ENCODE assay signal across 14 mouse cellular contexts in the genomic region with DNA sequence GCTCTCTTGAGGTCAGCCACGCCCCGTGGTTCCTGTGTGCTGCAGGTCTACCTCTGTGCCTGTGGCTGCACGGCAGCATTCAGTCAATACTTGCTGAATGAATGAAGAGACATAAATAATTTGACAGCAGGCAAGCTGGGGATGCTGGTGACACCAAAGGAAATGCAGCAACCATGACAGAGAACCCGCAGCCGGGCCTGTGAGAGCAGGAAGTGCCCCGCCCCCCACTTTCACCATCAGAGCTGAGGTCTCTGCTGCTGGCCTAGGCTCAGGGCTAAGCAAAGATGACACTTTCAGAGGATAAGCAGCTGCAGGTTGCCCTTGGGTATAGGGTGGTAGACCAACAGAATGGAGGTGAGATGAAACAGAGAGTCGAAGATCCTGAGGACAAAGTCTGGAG. TPM values are rescaled to one million over a fixed set of nuclear protein-coding genes. Genes with fewer than 3 reads are reported as not detected.
A peak's percentile ranks its signal among the peaks of the same experiment; 100 is the strongest.
DNase-seq lines count a peak whose midpoint lies in the region; ATAC-seq and TF ChIP-seq lines count a peak whose summit lies in the region.
"Had no signal": no experiment of that assay in that cellular context is flagged by ENCODE, and none has a peak within 500 bp of the region (broad histone marks: within the 10 kb centered on the region; RNA-seq: fewer than 3 reads in every experiment).

No protein-coding gene starts in this region.

- peak overlapping the region; percentile 45; the same call in 1 of the 2 replicates for H3K27ac ChIP-seq in liver, postnatal 0 days (ENCODE audit: low read depth)
- H3K27ac ChIP-seq in liver, embryonic 11.5 days (ENCODE audit: low read depth, low read length): no peak overlapping the region
- H3K27ac ChIP-seq in heart, embryonic 11.5 days (ENCODE audit: low read depth, low read length): no peak overlapping the region
- no peak overlapping the region for H3K27ac ChIP-seq in hindbrain, postnatal 0 days
- H3K27ac ChIP-seq: embryonic facial prominence, embryonic 13.5 days; heart, adult 2 months; hindbrain, embryonic 14.5 days; kidney, embryonic 15.5 days had no signal

- no peak overlapping the region for H3K4me3 ChIP-seq in liver, postnatal 0 days (ENCODE audit: low read depth, low read length)
- no peak overlapping the region for H3K4me3 ChIP-seq in liver, embryonic 11.5 days (ENCODE audit: low read depth, low read length)
- H3K4me3 ChIP-seq in heart, embryonic 11.5 days (ENCODE audit: low read depth, low read length): no peak overlapping the region
- no peak overlapping the region for H3K4me3 ChIP-seq in hindbrain, postnatal 0 days (ENCODE audit: low read length)
- H3K4me3 ChIP-seq: embryonic facial prominence, embryonic 13.5 days; heart, adult 2 months; kidney, embryonic 15.5 days had no signal

- TF ChIP-seq CTCF in liver, postnatal 0 days (IDR thresholded peaks at IDR 0.05; ENCODE audit: low read depth): no peak
- TF ChIP-seq CTCF in hindbrain, postnatal 0 days (IDR thresholded peaks at IDR 0.05; ENCODE audit: low read depth): no peak

- H3K9ac ChIP-seq in liver, postnatal 0 days (replicated peaks): no peak overlapping the region
- H3K9ac ChIP-seq in liver, embryonic 11.5 days (ENCODE audit: low read depth, low read length): no peak overlapping the region
- H3K9ac ChIP-seq in heart, embryonic 11.5 days (ENCODE audit: low read depth, low read length): no peak overlapping the region
- no peak overlapping the region for H3K9ac ChIP-seq in hindbrain, postnatal 0 days (replicated peaks; ENCODE audit: low read length)
- H3K9ac ChIP-seq: embryonic facial prominence, embryonic 13.5 days; forebrain, postnatal 0 days; hindbrain, embryonic 14.5 days; kidney, embryonic 15.5 days had no signal

- no peak for TF ChIP-seq EP300 in liver, postnatal 0 days (IDR thresholded peaks at IDR 0.05; ENCODE audit: low read depth)

- ATAC-seq in liver, postnatal 0 days: peak; percentile 45; the same call in 1 of the 2 replicates
- no peak for ATAC-seq in liver, embryonic 11.5 days (replicated peaks; ENCODE audit: low FRiP score)
- peak; percentile 47 for ATAC-seq in CD4-positive, CD25-positive, alpha-beta regulatory T cell, adult 4 months
- peak; percentile 82 for ATAC-seq in granulocyte monocyte progenitor cell, adult 5-6 weeks (replicated peaks; ENCODE audit: poor library complexity, severe bottlenecking)
- ATAC-seq in heart, embryonic 11.5 days (replicated peaks; ENCODE audit: insufficient number of reproducible peaks, low FRiP score, low TSS enrichment): no peak
- ATAC-seq in hindbrain, postnatal 0 days: no peak
- ATAC-seq: forebrain, postnatal 0 days had no signal

- no peaks in the 10 kb centered on the region for H3K9me3 ChIP-seq in liver, postnatal 0 days (ENCODE audit: low read length)
- no peaks in the 10 kb centered on the region for H3K9me3 ChIP-seq in liver, embryonic 11.5 days (ENCODE audit: control insufficient read depth, low read length)
- H3K9me3 ChIP-seq in heart, embryonic 11.5 days (replicated peaks; ENCODE audit: control insufficient read depth, low read length): no peaks in the 10 kb centered on the region
- H3K9me3 ChIP-seq in hindbrain, postnatal 0 days (ENCODE audit: low read length): no peaks in the 10 kb centered on the region
- H3K9me3 ChIP-seq: embryonic facial prominence, embryonic 13.5 days; G1E; kidney, embryonic 15.5 days had no signal

- WGBS in liver, postnatal 0 days (ENCODE audit: insufficient replicate concordance): 23% methylated on average over 7 of the region's 7 CpGs
- WGBS in liver, embryonic 11.5 days: 35% methylated on average over 7 of the region's 7 CpGs
- 44% methylated on average over 7 of the region's 7 CpGs for WGBS in heart, embryonic 11.5 days (ENCODE audit: insufficient replicate concordance)
- WGBS in hindbrain, postnatal 0 days: 50% methylated on average over 7 of the region's 7 CpGs

- H3K4me1 ChIP-seq in liver, postnatal 0 days (ENCODE audit: insufficient read depth): no peaks in the 10 kb centered on the region; the same call in 1 of the 2 replicates
- H3K4me1 ChIP-seq in liver, embryonic 11.5 days (replicated peaks; ENCODE audit: control insufficient read depth, insufficient read depth, low read length): peaks cover 5% of the 10 kb centered on the region; the same call in 1 of the 2 replicates
- H3K4me1 ChIP-seq in heart, embryonic 11.5 days (ENCODE audit: control insufficient read depth, insufficient read depth, low read length): peaks cover 8% of the 10 kb centered on the region
- no peaks in the 10 kb centered on the region for H3K4me1 ChIP-seq in hindbrain, postnatal 0 days (ENCODE audit: insufficient read depth, low read length)

- H3K36me3 ChIP-seq in liver, postnatal 0 days (replicated peaks; ENCODE audit: insufficient read depth, low read length): no peaks in the 10 kb centered on the region
- no peaks in the 10 kb centered on the region for H3K36me3 ChIP-seq in liver, embryonic 11.5 days (ENCODE audit: control insufficient read depth, insufficient read depth, low read length)
- H3K36me3 ChIP-seq in heart, embryonic 11.5 days (ENCODE audit: control insufficient read depth, insufficient read depth, low read length): no peaks in the 10 kb centered on the region
- no peaks in the 10 kb centered on the region for H3K36me3 ChIP-seq in hindbrain, postnatal 0 days (ENCODE audit: insufficient read depth, low read length)
- H3K36me3 ChIP-seq: embryonic facial prominence, embryonic 13.5 days; G1E; kidney, embryonic 15.5 days had no signal

- H3K27me3 ChIP-seq in liver, postnatal 0 days (ENCODE audit: insufficient read depth, low read length): no peaks in the 10 kb centered on the region
- no peaks in the 10 kb centered on the region for H3K27me3 ChIP-seq in liver, embryonic 11.5 days (replicated peaks; ENCODE audit: control insufficient read depth, insufficient read depth, low read length)
- peaks cover 13% of the 10 kb centered on the region for H3K27me3 ChIP-seq in heart, embryonic 11.5 days (ENCODE audit: control insufficient read depth, insufficient read depth, low read length)
- H3K27me3 ChIP-seq in hindbrain, postnatal 0 days (ENCODE audit: insufficient read depth, low read length): no peaks in the 10 kb centered on the region
- H3K27me3 ChIP-seq: embryonic facial prominence, embryonic 13.5 days had no signal

- H3K4me2 ChIP-seq in liver, postnatal 0 days (ENCODE audit: low read depth, low read length): peak overlapping the region; percentile 26; the same call in 1 of the 2 replicates
- H3K4me2 ChIP-seq in liver, embryonic 11.5 days: no peak overlapping the region
- H3K4me2 ChIP-seq in heart, embryonic 11.5 days: no peak overlapping the region
- no peak overlapping the region for H3K4me2 ChIP-seq in hindbrain, postnatal 0 days (ENCODE audit: low read depth, low read length)
- H3K4me2 ChIP-seq: embryonic facial prominence, embryonic 13.5 days; hindbrain, embryonic 14.5 days had no signal

- peak; percentile 67 for DNase-seq in liver, postnatal 0 days
- no peak for DNase-seq in liver, embryonic 11.5 days (ENCODE audit: low spot score)
- peak; percentile 21 to 29 for DNase-seq in thymus, adult 18-20 months
- no peak for DNase-seq in gastrocnemius, postnatal 25 days
- DNase-seq in hindbrain, postnatal 0 days (ENCODE audit: low spot score): no peak
- DNase-seq: forebrain, postnatal 0 days; heart, adult 2 months had no signal

RNA-seq across cellular contexts. Expression of a gene that starts 58.8 kb away (rescaled TPM):
- polyA plus RNA-seq in liver, postnatal 0 days (2015; fragmentation: Nextera tagmentation; extraction: Ambion mirVana): not detected in 2 replicates
- not detected in 2 replicates for polyA plus RNA-seq in liver, embryonic 11.5 days (2014; fragmentation: Nextera tagmentation; extraction: Ambion mirVana)
- polyA plus RNA-seq in CD4-positive, CD25-positive, alpha-beta regulatory T cell, adult 4 months (2017; shearing (Covaris generic)): under 1 TPM in 1 of 2 experiments, not detected in 1; 0.15 TPM
- total RNA-seq in granulocyte monocyte progenitor cell, adult 5-6 weeks (2014; fragmentation: Nextera tagmentation): not detected in 2 replicates
- total RNA-seq in granulocyte monocyte progenitor cell, adult 5-6 weeks (2017): not detected in 2 replicates
- total RNA-seq in gastrocnemius, postnatal 25 days (2021): 1 to 10 TPM; 1.7 to 2.3 TPM
- 0.10 and 0.20 TPM in 2 replicates for polyA plus RNA-seq in heart, embryonic 11.5 days (2014; fragmentation: Nextera tagmentation; extraction: Ambion mirVana)
- total RNA-seq in hindbrain, postnatal 0 days (2014; rRNA removed): 80.0 and 84.8 TPM in 2 replicates
- polyA plus RNA-seq in hindbrain, postnatal 0 days (2015; fragmentation: Nextera tagmentation; extraction: Ambion mirVana): 58.7 and 62.4 TPM in 2 replicates
- polyA plus RNA-seq: G1E had no signal

Comparison
In these comparisons a context has a peak if more than half of its experiments do, and no peak if none do; other contexts are left out.
1. ATAC-seq: peak in liver, postnatal 0 days (single experiment), CD4-positive, CD25-positive, alpha-beta regulatory T cell, adult 4 months (single experiment) and granulocyte monocyte progenitor cell, adult 5-6 weeks (single experiment); none in liver, embryonic 11.5 days (single experiment), heart, embryonic 11.5 days (single experiment) and hindbrain, postnatal 0 days (single experiment).
2. DNase-seq: peak in liver, postnatal 0 days (single experiment) and thymus, adult 18-20 months (2 of 2); none in liver, embryonic 11.5 days (single experiment), gastrocnemius, postnatal 25 days (single experiment) and hindbrain, postnatal 0 days (single experiment).
3. RNA of a gene that starts 58.8 kb away (polyA plus RNA-seq): 58.7 to 62.4 TPM in hindbrain, postnatal 0 days; 0.15 TPM in CD4-positive, CD25-positive, alpha-beta regulatory T cell, adult 4 months, 0.10 to 0.20 TPM in heart, embryonic 11.5 days, not detected in liver, embryonic 11.5 days and not detected in liver, postnatal 0 days; every median in the first group is over 10 times any median in the second.